Mouse (Mus musculus) ES-E14 (cell line): ENCODE measurements around the gene Fam227b. TPM values are rescaled to one million over a fixed set of nuclear protein-coding genes. Genes with fewer than 3 reads are reported as not detected.
A peak's percentile ranks its signal among the peaks of the same experiment; 100 is the strongest.

ENCODE experiments used
- DNase-seq: peaks from one replicate; pipeline ENCODE4 v3.0.0-alpha.2; 2013; ENCODE audit warnings: low read depth, low spot score
- H3K27ac ChIP-seq: 2 replicates; pipeline ENCODE4 v1.5.1; 2012; ENCODE audit warnings: low read depth, mild to moderate bottlenecking, low read length, moderate library complexity, mixed read lengths; ENCODE audit not compliant: poor library complexity, insufficient read depth, severe bottlenecking
- H3K36me3 ChIP-seq: 2 replicates; pipeline ENCODE4 v1.6.1; 2012; ENCODE audit warnings: mild to moderate bottlenecking, low read length, moderate library complexity, mixed read lengths; ENCODE audit not compliant: control insufficient read depth, poor library complexity, insufficient read depth, severe bottlenecking
- H3K4me1 ChIP-seq, 2 experiments: fragments of 150-350 bp in 1 of 2; sonication (generic) in 1 of 2; 2 replicates each; pipeline ENCODE4 v1.6.1; 2012; ENCODE audit warnings: low read length in 2 of 2, mild to moderate bottlenecking in 1 of 2, mixed read lengths in 1 of 2; ENCODE audit not compliant: control insufficient read depth in 2 of 2, insufficient read depth in 2 of 2, poor library complexity in 1 of 2
- H3K4me3 ChIP-seq, 2 experiments: fragments of 150-350 bp in 1 of 2; sonication (generic) in 1 of 2; 2 replicates each; pipeline ENCODE4 v1.5.1; 2012; ENCODE audit warnings: low read length in 2 of 2, low read depth in 1 of 2, mild to moderate bottlenecking in 1 of 2, mixed read lengths in 1 of 2; ENCODE audit not compliant: insufficient read depth in 1 of 2, poor library complexity in 1 of 2, severe bottlenecking in 1 of 2
- H3K9ac ChIP-seq: 2 replicates; pipeline ENCODE4 v1.6.1; 2012; ENCODE audit warnings: low read depth, mild to moderate bottlenecking, low read length, mixed read lengths; ENCODE audit not compliant: poor library complexity, insufficient read depth, severe bottlenecking
- H3K9me3 ChIP-seq: fragments of 150-350 bp; sonication (generic); 2 replicates; pipeline ENCODE4 v1.6.1; 2012; ENCODE audit warnings: low read depth, mild to moderate bottlenecking, low read length; ENCODE audit not compliant: control insufficient read depth, insufficient read depth
- CHD2 ChIP-seq: IDR thresholded peaks from 2 replicates; pipeline ENCODE4 v1.6.1; 2014; ENCODE audit warnings: mild to moderate bottlenecking, low read depth, low read length, inconsistent platforms
- HCFC1 ChIP-seq: IDR thresholded peaks from 2 replicates; pipeline ENCODE4 v1.6.1; 2012; ENCODE audit warnings: low read length, inconsistent platforms, borderline replicate concordance; ENCODE audit not compliant: insufficient read depth
- MAFK ChIP-seq: IDR thresholded peaks from 2 replicates; pipeline ENCODE4 v1.6.1; 2014; ENCODE audit warnings: mild to moderate bottlenecking, low read depth, low read length, inconsistent platforms; ENCODE audit not compliant: insufficient read depth
- ZC3H11A ChIP-seq: IDR thresholded peaks from 2 replicates; pipeline ENCODE4 v1.6.1; 2012; ENCODE audit warnings: low read depth, mild to moderate bottlenecking, inconsistent platforms, low read length, borderline replicate concordance
- ZNF384 ChIP-seq: IDR thresholded peaks from 2 replicates; pipeline ENCODE4 v1.6.1; 2012; ENCODE audit warnings: low read depth, low read length, inconsistent platforms
- in situ Hi-C, 2 experiments: fragments of 600-800 bp; cut with MboI; formaldehyde crosslinking; loops; one replicate each; pipeline ENCODE4 v1.15.1; 2025; ENCODE audit warnings: low sequenced_read_pairs in 2 of 2, inconsistent platforms in 1 of 2; ENCODE audit not compliant: unreplicated experiment in 2 of 2
- total RNA-seq: library from RNA; depleted of rRNA; stranded (reverse); fragments of 300-350 nt; gene quantifications from 2 replicates; pipeline ENCODE4 v1.2.3, GENCODE M21; 2012

Gene Fam227b
- total RNA-seq, 1 experiment: not detected

DNA sequence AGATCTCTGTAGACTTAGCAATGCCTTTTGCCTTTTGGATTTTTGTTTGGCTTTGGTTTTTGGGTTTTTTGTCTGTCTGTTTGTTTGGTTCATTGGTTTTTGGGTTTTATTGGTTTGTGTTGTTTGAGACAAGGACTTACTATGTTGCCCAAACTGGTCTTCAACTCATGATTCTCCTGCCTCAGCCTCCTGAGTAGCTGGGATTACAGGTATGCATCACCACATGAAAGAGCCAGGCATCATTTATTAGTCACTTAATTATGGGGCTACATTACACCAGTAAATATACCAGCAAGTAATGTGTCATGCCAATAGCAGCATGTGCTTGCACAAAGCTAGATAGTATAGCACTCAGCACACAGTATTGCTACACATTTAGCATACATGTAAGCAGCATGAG, 4.1 kb downstream of the Fam227b start:
- Histone ChIP-seq H3K36me3 (no peaks in the 10 kb centered on the region), H3K4me1 (no peaks in the 10 kb centered on the region; a peak in 1 of 4 replicates), H3K27ac (no peak overlapping the region), H3K9ac (peak overlapping the region; percentile 12; the same call in 1 of the 2 replicates), H3K9me3 (no peaks in the 10 kb centered on the region), H3K4me3 (no peak overlapping the region)
- TF ChIP-seq ZC3H11A: no peak
- no peak for TF ChIP-seq ZNF384
- in situ Hi-C loops: no loop called here
- DNase-seq: peak; percentile 8

DNA sequence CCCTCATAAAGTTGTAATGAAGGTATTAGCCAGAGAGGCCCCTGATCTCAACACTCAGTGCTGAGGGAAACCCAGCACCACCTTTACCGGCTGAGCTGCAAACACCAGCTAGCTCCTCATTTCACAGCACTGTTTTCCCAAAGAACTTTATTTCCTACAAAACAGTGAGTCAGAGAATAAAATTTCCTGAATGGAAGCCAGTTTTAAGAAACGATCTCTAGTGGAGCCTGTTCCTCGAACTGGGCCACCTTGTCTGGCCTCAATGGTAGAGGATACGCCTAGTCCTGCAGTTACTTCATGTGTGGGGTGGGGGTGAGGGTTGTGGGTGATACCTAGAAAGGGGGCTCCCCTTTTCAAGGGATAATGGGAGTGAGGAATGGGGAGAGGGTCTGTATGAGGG, 57.2 kb downstream of the Fam227b start:
- Histone ChIP-seq H3K27ac (no peak overlapping the region), H3K36me3 (no peaks in the 10 kb centered on the region), H3K4me1 (no peaks in the 10 kb centered on the region), H3K9ac (no peak overlapping the region), H3K9me3 (no peaks in the 10 kb centered on the region), H3K4me3 (no peak overlapping the region)
- in situ Hi-C loops: no loop called here
- no peak for DNase-seq
- TF ChIP-seq CHD2 (no peak), ZNF384 (no peak)

DNA sequence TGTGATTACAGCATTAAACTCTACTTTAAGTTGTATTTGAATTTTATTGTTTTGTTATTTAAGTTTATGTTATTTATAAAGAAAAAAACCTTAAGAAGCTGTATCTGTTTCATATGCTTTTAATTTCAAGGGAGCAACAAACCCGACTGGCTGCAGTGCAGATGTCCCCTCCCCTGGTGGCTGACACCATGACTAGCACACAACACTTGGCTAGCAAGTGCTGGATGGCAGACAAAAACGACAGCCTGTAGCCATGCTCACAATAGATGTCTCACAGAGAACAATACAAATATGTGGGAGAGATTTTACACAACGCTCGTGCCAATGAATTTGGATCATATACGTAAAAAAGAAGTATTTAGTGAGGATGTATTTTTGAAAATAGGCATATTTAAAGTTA, 61.4 kb downstream of the Fam227b start:
- Histone ChIP-seq H3K27ac (no peak overlapping the region), H3K9ac (no peak overlapping the region), H3K36me3 (no peaks in the 10 kb centered on the region), H3K9me3 (no peaks in the 10 kb centered on the region), H3K4me1 (no peaks in the 10 kb centered on the region), H3K4me3 (no peak overlapping the region)
- TF ChIP-seq ZNF384 (no peak), CHD2 (no peak), HCFC1 (no peak), ZC3H11A (no peak), MAFK (no peak)
- in situ Hi-C loops: no loop called here
- DNase-seq: no peak

DNA sequence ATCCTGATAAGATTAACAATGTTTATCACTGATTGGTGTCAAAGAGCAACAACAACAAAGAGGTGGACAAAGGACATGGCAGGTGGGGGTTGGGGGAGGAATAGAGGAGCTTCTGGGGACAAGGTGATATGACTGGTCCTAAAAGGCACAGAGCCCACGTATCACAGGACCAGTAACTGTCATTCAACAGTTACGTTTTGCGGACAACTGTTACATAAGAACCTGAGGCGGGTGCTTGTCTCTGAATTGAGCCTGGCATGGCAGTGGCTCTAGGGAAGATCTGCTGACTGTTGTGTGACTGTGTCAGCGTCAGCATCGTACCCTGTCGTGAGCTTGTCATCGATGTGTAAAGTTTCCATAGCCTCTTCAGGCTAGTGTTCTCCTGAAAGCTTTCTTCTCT, 65.6 kb downstream of the Fam227b start:
- in situ Hi-C loops: no loop called here
- TF ChIP-seq HCFC1 (no peak), CHD2 (no peak), MAFK (no peak), ZC3H11A (no peak), ZNF384 (no peak)
- H3K9ac ChIP-seq: no peak overlapping the region

DNA sequence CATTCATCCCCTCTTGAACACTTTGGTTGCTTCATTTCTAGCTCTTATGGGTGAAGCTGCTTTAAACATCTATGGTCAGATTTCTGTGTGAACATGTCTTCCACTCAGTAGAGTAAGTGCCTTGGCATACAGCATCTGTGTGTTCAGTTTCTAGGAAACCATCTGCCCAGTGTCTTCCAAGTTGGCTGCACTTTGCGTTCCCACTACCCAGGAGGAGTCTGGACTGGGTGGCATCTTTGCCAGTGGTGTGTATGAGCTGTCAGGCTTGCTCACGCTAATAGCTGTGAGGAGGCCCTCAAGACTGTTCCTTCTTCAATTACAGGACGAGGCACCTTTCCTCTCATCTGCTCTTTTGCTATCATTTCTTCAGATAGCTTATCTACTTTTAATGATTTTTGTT, 67.5 kb downstream of the Fam227b start:
- Histone ChIP-seq H3K9ac (no peak overlapping the region), H3K4me3 (no peak overlapping the region), H3K9me3 (no peaks in the 10 kb centered on the region), H3K4me1 (no peaks in the 10 kb centered on the region), H3K36me3 (no peaks in the 10 kb centered on the region), H3K27ac (no peak overlapping the region)
- no peak for DNase-seq
- in situ Hi-C loops: no loop called here
- no peak for TF ChIP-seq HCFC1
- no peak for TF ChIP-seq ZNF384
- no peak for TF ChIP-seq CHD2
- no peak for TF ChIP-seq ZC3H11A
- no peak for TF ChIP-seq MAFK

More for the DNA sequence above, 65.6 kb downstream of the Fam227b start:
- Histone ChIP-seq H3K4me1 (no peaks in the 10 kb centered on the region), H3K9me3 (no peaks in the 10 kb centered on the region), H3K27ac (no peak overlapping the region), H3K4me3 (no peak overlapping the region), H3K36me3 (no peaks in the 10 kb centered on the region)
- no peak for DNase-seq
